Mouse (Mus musculus) cortical plate, adult 2 months (tissue): ENCODE measurements around the gene Lim2.

ENCODE experiments used
- CTCF ChIP-seq: fragments of 200-500 bp; IDR thresholded peaks from 2 replicates; pipeline ENCODE4 v1.5.1; 2011; ENCODE audit warnings: mild to moderate bottlenecking, control low read depth, low read length; ENCODE audit not compliant: insufficient read depth; ENCODE audit errors: extremely low read depth
- POLR2A ChIP-seq: fragments of 200-500 bp; IDR thresholded peaks from 2 replicates; pipeline ENCODE4 v1.6.1; 2011; ENCODE audit warnings: mild to moderate bottlenecking, low read length, control low read depth; ENCODE audit not compliant: insufficient read depth; ENCODE audit errors: extremely low read depth

DNA sequence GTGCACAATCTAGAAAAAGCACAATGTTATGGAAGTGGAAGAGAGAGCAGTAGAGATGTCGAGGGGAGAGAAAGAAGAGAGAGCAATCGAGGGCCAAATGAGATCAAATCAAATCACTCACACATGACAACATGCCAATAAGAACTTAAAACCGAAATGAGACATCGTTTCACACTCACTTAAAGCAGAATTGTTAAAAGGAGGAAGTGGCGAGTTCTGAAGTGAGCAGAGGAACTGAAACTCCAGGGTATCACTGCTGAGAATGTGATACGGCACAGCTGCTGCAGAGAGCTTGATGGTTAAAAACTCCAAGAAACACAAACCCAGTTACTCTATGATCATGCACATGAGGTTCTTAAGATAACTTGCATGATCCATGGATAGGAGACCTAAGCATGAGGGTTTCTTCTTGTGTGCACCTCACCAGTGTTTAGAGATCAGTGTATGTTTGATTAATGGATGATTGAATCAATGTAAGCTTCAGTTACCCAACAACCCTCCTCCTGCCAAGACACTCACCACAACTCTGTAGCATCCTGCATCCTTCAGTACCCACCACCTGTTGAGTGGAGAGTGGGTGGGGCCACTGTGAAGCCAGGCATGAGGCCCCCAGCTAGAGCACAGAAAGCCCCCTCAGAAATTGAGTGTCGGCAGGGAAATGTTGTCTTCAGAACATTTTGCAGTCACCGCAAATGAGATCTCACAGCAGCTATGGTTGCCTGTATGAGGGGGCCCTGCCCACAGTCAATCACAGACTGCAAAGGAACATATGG lies 34.9 kb upstream of the Lim2 start:
- no peak for TF ChIP-seq POLR2A
- no peak for TF ChIP-seq CTCF
